Mouse (Mus musculus): Measurements from ENCODE around the gene Atp11c. TPM values are rescaled to one million over a fixed set of nuclear protein-coding genes. Genes with fewer than 3 reads are reported as not detected.
A peak's percentile ranks its signal among the peaks of the same experiment; 100 is the strongest.

The Atp11c gene
- polyA plus RNA-seq, 1 experiment from 2014 or later: 16.0 TPM

DNA sequence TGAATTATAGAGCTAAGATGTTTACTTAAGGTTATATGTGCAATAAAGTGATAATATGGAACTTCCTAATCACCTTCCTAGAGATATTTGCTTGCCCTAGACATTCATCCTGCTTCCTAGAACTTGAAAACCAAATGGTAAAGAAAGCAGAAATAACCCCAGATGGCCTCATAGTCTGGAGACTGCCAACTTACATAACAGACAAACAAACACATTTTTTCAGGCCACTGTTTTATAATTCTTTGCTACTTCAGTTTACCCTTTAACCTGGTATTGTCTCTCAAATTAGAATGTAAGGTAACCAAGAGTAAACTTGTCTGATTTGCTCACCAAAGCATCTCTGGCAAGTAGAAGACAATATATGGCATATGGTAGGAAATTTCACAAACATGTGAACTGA, 212.1 kb downstream of the Atp11c start:
- H3K27me3 ChIP-seq (replicated peaks): no peaks in the 10 kb centered on the region
- no peak overlapping the region for H3K4me2 ChIP-seq (replicated peaks)
- H3K9ac ChIP-seq: no peak overlapping the region
- H3K4me3 ChIP-seq: no peak overlapping the region
- no peaks in the 10 kb centered on the region for H3K4me1 ChIP-seq
- no peaks in the 10 kb centered on the region for H3K9me3 ChIP-seq
- H3K36me3 ChIP-seq: no peaks in the 10 kb centered on the region
- H3K27ac ChIP-seq: no peak overlapping the region
- no peak for ATAC-seq (ENCODE audit: low FRiP score, low read depth)

DNA sequence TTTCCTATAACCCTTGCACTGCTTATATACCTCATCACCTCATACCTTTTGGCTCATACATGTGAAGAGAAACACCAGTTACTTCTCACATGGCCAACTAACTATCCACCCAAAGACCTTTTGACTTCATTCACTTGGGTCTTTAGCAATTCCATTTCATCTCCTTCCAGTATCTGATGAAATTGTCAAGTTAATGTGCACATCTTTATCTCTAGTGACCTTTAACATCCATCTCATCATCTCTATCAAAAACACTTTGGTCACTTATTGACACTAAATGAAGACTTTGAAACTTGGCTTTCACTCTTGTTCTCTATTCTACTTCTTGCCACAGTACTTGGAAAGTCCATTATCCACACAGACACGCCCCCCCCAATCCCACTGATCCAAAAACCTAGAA, 243.8 kb downstream of the Atp11c start:
- WGBS: 85% methylated on average over 1 of the region's 1 CpGs
- no peak overlapping the region for H3K27ac ChIP-seq
- ATAC-seq (ENCODE audit: low FRiP score, low read depth): no peak
- no peaks in the 10 kb centered on the region for H3K9me3 ChIP-seq
- no peaks in the 10 kb centered on the region for H3K36me3 ChIP-seq
- no peak overlapping the region for H3K4me3 ChIP-seq
- no peaks in the 10 kb centered on the region for H3K27me3 ChIP-seq (replicated peaks)
- H3K4me1 ChIP-seq: no peaks in the 10 kb centered on the region
- H3K4me2 ChIP-seq (replicated peaks): no peak overlapping the region
- no peak overlapping the region for H3K9ac ChIP-seq

DNA sequence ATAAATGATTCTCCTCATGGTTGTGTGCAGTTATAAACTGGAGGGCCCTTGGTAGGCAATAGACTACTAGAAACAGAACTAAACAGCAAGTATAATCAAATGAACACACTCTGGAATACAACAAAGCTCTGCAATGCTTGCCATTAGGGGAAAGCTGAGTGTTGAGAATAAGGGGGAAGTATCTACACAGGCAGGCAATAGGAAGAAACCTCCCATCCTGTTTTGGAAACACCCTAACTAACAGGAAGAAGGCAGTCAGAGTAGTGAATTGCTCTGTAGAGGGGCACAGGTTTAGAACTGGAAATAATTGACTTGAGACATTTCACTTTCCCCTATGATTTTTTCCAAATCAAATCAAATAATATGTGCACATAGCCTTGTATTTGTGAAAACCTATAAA, 247.1 kb downstream of the Atp11c start:
- Histone ChIP-seq H3K9me3 (no peaks in the 10 kb centered on the region), H3K4me3 (no peak overlapping the region), H3K36me3 (no peaks in the 10 kb centered on the region), H3K4me2 (replicated peaks) (no peak overlapping the region), H3K27me3 (replicated peaks) (no peaks in the 10 kb centered on the region), H3K27ac (no peak overlapping the region), H3K9ac (no peak overlapping the region), H3K4me1 (no peaks in the 10 kb centered on the region)
- ATAC-seq (ENCODE audit: low FRiP score, low read depth): no peak

DNA sequence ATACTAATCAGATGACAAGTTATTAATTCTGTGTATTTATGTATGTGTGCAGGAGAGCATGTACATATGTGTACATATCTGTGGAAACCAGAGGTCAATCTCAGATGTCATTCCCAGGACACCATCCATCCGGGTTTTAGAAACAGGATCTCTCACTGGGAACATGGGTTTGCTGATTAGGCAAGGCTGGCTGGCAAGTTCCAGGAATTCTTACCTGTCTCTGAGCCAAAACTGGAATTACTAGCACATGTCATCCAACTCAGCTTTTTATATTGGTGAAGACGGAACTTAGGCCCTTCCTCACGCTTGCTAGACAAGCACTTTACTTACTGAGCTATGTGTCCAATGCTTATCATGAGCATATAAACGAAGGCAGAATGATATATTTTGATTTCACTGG, 247.5 kb downstream of the Atp11c start:
- no peak overlapping the region for H3K4me2 ChIP-seq (replicated peaks)
- no peak overlapping the region for H3K9ac ChIP-seq
- no peak for ATAC-seq (ENCODE audit: low FRiP score, low read depth)
- no peaks in the 10 kb centered on the region for H3K9me3 ChIP-seq
- no peak overlapping the region for H3K27ac ChIP-seq
- WGBS: 81% methylated on average over 4 of the region's 4 CpGs
- no peaks in the 10 kb centered on the region for H3K4me1 ChIP-seq
- H3K4me3 ChIP-seq: no peak overlapping the region
- no peaks in the 10 kb centered on the region for H3K36me3 ChIP-seq
- H3K27me3 ChIP-seq (replicated peaks): no peaks in the 10 kb centered on the region

DNA sequence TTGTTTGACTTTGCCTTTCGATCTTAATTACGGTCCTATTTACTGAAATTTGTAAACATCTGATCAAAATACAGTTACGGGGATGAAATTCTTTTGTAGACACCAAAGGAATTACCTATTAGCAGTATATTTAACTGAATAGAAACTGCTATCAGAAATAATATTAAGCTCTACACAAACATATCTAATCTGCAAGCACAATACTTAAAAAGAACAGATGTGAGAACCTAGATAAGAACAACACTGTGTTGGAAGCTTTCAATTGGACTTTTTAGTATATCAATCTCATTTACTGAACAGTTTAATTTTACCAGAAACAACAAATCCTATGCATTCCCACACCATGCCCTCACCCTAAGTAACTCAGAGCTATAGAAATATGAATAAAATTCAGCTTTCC, 262.8 kb downstream of the Atp11c start:
- no peaks in the 10 kb centered on the region for H3K9me3 ChIP-seq
- no peak overlapping the region for H3K9ac ChIP-seq
- 98% methylated on average over 3 of the region's 3 CpGs for WGBS
- H3K27ac ChIP-seq: no peak overlapping the region
- no peaks in the 10 kb centered on the region for H3K36me3 ChIP-seq
- H3K27me3 ChIP-seq (replicated peaks): no peaks in the 10 kb centered on the region
- no peak for ATAC-seq (ENCODE audit: low FRiP score, low read depth)
- H3K4me1 ChIP-seq: no peaks in the 10 kb centered on the region
- H3K4me3 ChIP-seq: no peak overlapping the region
- no peak overlapping the region for H3K4me2 ChIP-seq (replicated peaks)

DNA sequence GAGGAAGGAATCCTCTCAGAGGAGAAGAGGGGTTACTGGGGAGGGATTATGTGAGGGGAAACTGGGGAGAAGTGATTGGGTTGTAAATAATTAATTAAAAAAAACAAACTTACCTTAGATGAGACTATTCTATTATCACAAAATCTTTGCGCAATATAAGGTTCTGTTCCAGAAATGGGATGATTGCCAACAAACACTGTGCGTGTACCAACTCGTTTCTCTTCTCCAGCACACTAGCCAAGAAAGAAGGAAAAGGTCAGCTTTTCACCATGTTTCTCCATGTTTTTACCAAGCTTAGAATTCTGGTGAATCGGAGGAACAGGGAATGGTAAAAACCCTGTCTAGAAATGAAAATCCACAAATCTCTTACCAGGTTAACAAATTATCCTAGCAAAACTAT, 271.2 kb downstream of the Atp11c start:
- Histone ChIP-seq H3K4me1 (no peaks in the 10 kb centered on the region), H3K4me3 (no peak overlapping the region), H3K9me3 (no peaks in the 10 kb centered on the region), H3K9ac (no peak overlapping the region), H3K4me2 (replicated peaks) (no peak overlapping the region), H3K27me3 (replicated peaks) (no peaks in the 10 kb centered on the region), H3K36me3 (no peaks in the 10 kb centered on the region), H3K27ac (no peak overlapping the region)
- ATAC-seq (ENCODE audit: low FRiP score, low read depth): no peak
- 93% methylated on average over 4 of the region's 4 CpGs for WGBS

DNA sequence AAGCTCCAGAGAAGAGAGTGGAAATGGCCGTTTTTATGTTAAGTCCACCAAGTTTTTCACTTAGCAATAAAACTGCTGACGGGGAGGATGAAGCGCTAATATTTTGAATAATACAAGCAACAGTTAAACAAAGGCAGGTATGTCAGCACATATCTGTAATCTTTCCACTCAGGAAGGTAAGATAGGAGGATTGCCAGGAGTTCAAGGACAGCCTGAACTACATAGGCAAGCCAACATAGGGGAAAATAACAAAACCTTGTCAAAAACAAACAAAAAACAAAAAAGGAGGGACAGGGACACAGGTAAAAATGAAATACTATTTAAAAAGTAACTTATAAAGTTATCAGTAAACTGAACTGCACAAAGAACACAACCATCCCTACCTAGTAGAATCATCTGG, 274.8 kb downstream of the Atp11c start:
- H3K4me1 ChIP-seq: no peaks in the 10 kb centered on the region
- no peak overlapping the region for H3K9ac ChIP-seq
- no peak overlapping the region for H3K4me2 ChIP-seq (replicated peaks)
- no peak overlapping the region for H3K27ac ChIP-seq
- H3K27me3 ChIP-seq (replicated peaks): no peaks in the 10 kb centered on the region
- H3K9me3 ChIP-seq: no peaks in the 10 kb centered on the region
- no peak overlapping the region for H3K4me3 ChIP-seq
- 88% methylated on average over 3 of the region's 3 CpGs for WGBS
- no peak for ATAC-seq (ENCODE audit: low FRiP score, low read depth)
- no peaks in the 10 kb centered on the region for H3K36me3 ChIP-seq

DNA sequence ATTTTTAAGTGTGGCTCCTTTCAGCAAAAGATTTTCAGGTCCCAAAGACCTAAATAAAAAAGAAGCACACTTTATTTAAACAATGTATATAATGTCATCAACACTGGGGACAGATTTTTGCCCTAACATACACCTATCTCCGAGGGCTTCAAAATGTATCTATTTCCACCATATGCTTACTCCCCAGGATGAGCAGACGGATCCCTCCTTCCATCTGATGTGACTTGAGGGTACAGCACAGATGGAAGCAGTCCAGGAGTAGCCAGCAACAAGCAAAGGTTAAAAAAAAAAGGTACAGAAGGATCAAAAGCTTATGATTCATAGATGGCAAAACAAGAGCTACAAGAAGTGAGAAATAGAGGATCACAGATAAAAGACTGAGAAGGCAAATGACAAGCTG, 300.2 kb downstream of the Atp11c start:
- ATAC-seq (ENCODE audit: low FRiP score, low read depth): no peak
- WGBS: 82% methylated on average over 2 of the region's 2 CpGs
- no peaks in the 10 kb centered on the region for H3K4me1 ChIP-seq
- H3K27ac ChIP-seq: no peak overlapping the region
- no peak overlapping the region for H3K4me2 ChIP-seq (replicated peaks)
- no peak overlapping the region for H3K4me3 ChIP-seq
- H3K9me3 ChIP-seq: no peaks in the 10 kb centered on the region
- H3K9ac ChIP-seq: no peak overlapping the region
- no peaks in the 10 kb centered on the region for H3K36me3 ChIP-seq
- no peaks in the 10 kb centered on the region for H3K27me3 ChIP-seq (replicated peaks)

DNA sequence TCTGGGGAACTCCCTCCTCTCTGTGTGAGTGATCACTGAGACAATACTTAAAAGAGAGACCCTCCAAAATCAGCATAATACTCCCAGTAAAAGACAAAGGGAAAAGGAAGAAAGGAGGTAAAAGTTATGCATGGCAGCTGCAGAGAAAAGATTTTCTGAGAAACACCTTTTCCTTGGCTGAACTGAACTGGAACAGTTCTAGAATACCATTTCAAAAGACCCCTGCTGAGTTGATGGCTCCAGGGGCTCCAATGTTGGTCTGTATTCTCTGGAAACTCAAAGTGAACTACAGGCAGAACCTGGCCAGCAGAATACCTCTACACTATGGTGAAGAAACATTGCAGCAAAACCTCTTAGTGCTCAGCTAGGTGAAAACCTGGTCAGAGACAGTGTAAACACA, 337.2 kb downstream of the Atp11c start:
- H3K27me3 ChIP-seq (replicated peaks): no peaks in the 10 kb centered on the region
- no peak overlapping the region for H3K4me2 ChIP-seq (replicated peaks)
- no peaks in the 10 kb centered on the region for H3K4me1 ChIP-seq
- no peak overlapping the region for H3K27ac ChIP-seq
- no peaks in the 10 kb centered on the region for H3K36me3 ChIP-seq
- H3K9me3 ChIP-seq: no peaks in the 10 kb centered on the region
- no peak overlapping the region for H3K9ac ChIP-seq
- no peak overlapping the region for H3K4me3 ChIP-seq
- no peak for ATAC-seq (ENCODE audit: low FRiP score, low read depth)

DNA sequence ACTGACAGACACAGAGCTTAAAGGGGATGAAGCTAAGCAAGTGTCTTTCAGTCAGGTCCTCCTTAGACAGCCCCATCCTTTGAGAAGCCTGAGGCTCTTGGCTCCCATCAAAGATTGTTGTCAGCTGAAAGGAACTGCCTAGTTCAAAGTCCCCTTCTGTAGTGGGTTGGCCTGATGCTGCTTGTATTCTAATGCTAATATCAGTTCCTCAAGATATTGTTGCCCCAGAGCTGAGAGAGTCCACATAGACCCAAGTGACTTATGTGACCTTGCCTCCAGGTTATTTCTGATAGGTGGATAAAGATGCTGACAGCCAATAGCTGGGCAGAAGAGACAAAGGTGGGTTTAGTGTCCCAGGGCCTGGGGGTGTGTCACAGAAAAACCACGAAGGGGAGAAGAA, 404.8 kb downstream of the Atp11c start:
- WGBS: 35% methylated on average over 1 of the region's 1 CpGs

DNA sequence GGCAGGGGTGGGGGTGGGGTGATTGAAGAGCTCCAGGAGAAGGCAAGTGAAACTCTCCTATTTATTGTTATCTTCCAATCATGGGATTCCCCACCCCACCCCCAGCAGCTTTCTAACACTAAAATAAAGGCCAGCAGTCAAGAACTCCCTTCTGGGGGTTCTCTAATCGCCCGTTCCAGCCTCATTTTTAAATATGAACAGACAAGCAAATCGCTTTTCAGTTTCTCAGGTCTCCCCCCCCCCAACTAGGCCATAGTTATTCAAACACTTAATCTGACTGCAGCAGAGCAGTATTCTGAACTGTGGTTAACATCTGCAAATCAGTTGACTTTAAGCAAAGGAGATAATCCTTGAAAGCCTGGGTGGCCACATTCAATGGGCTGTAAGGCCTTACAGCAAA, 409.9 kb downstream of the Atp11c start:
- no peaks in the 10 kb centered on the region for H3K36me3 ChIP-seq
- H3K4me1 ChIP-seq: no peaks in the 10 kb centered on the region
- no peaks in the 10 kb centered on the region for H3K27me3 ChIP-seq (replicated peaks)
- no peak for ATAC-seq (ENCODE audit: low FRiP score, low read depth)
- WGBS: 53% methylated on average over 3 of the region's 3 CpGs
- H3K4me2 ChIP-seq (replicated peaks): no peak overlapping the region
- no peak overlapping the region for H3K4me3 ChIP-seq
- no peak overlapping the region for H3K27ac ChIP-seq
- no peaks in the 10 kb centered on the region for H3K9me3 ChIP-seq
- no peak overlapping the region for H3K9ac ChIP-seq

More for the DNA sequence above, 404.8 kb downstream of the Atp11c start:
- Histone ChIP-seq H3K4me2 (replicated peaks) (no peak overlapping the region), H3K9me3 (no peaks in the 10 kb centered on the region), H3K4me1 (no peaks in the 10 kb centered on the region), H3K27ac (no peak overlapping the region), H3K4me3 (no peak overlapping the region), H3K9ac (no peak overlapping the region), H3K36me3 (no peaks in the 10 kb centered on the region), H3K27me3 (replicated peaks) (no peaks in the 10 kb centered on the region)
- ATAC-seq (ENCODE audit: low FRiP score, low read depth): no peak

DNA sequence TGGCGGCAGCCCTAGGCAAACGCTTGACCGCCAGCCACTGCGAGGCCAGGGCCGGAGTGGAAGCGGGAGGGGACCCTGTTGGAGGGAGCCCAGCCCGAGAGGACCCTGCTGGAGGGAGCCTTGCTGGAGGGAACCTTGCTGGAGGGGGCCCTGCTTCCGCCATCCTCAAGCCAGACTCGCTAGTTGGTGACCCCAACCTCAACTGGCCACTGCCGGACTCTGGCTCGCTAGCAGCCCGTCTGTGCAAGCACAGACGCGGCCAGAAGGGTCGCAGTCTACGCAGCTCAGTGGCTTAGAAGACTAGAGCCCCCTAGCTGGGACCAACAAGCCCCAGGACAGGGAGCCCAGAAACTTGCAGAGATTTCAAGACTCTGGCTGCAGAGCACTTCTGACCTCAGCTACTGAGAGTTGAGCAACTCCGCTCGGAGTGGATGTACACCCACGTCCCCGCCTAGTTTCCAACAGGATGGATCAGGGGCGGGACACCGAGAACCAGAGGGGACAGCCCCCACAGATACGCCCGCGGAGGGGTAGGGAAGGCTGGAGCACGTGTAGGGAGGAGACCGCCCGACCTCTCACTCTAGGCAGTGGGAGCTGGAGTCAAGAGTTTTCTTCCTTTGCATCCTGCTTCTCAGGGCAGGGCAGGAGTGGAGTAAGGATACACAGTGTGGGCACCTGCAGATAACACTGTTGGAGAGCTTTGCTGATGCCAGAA, 413.6 kb downstream of the Atp11c start, which contains the start of gene Mcf2:
Gene Mcf2, minus strand, starts transcription at position 346 of the 715 bp plus-strand sequence.
- Histone ChIP-seq H3K4me3 (peak within 1 kb of the TSS; percentile 39), H3K27me3 (replicated peaks) (no peaks in the 10 kb centered on the region), H3K9me3 (no peaks in the 10 kb centered on the region), H3K9ac (peak within 1 kb of the TSS; percentile 17; the same call in 1 of the 2 replicates), H3K4me2 (replicated peaks) (peak within 1 kb of the TSS; percentile 81), H3K4me1 (no peaks in the 10 kb centered on the region), H3K27ac (no peak within 1 kb of the TSS), H3K36me3 (no peaks in the 10 kb centered on the region)
- peak; percentile 76 for ATAC-seq (ENCODE audit: low FRiP score, low read depth)
- WGBS: 14% methylated on average over 28 of the region's 28 CpGs

DNA sequence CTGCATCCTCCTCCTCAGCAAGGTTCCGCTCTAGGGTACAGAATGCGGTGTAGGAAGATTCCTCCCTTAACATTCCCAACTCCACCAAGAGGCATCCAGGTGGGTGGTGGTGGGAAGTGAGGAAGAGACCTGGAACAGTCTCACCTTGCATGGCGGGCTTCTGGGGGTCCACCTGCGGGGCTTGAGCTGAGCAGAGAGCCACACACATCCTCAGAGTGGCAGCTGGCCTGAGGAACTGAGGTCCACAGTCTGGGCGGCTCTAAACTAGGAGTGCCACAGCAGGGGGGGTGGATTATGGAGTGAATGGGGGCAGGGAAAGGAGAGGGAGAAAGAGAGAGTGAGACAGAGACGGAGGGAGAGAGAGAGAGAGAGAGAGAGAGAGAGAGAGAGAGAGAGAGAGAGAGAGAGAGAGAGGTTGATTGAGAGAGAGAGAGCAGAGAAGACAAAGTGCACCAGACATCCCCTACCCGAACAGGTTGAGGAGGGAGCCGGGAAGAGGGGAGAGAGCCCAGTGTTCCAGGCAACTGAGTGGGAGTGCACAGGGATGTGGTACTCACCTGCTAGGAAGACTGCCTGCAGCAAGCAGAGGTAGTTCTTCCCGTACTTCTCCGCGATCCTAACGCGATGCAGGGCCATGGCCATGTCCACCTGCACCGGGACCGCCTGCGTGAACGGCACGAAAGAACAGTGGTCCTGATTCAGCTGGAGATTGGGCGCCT, 414.3 kb downstream of the Atp11c start:
- ATAC-seq (ENCODE audit: low FRiP score, low read depth): peak; percentile 66
- Histone ChIP-seq H3K9me3 (no peaks in the 10 kb centered on the region), H3K27me3 (replicated peaks) (no peaks in the 10 kb centered on the region), H3K4me3 (peak overlapping the region; percentile 39), H3K4me1 (no peaks in the 10 kb centered on the region), H3K36me3 (no peaks in the 10 kb centered on the region), H3K27ac (no peak overlapping the region), H3K9ac (peak overlapping the region; percentile 17; the same call in 1 of the 2 replicates), H3K4me2 (replicated peaks) (peak overlapping the region; percentile 81)
- WGBS: 13% methylated on average over 19 of the region's 19 CpGs
